Mouse (Mus musculus) embryo, embryonic 10.5 days (tissue): ENCODE data around the gene Krtap4-7.
"Not testable (repeated sequence)": the region's sequence is repeated elsewhere in the genome, so short reads cannot be mapped to it uniquely, and the experiment has no call there.

Source experiments
- DNase-seq: peaks from one replicate; pipeline ENCODE4 v3.0.0-alpha.2; 2015; ENCODE audit warnings: low spot score

Gene Krtap4-7

GRCm38 (mm10) chr11:99643635-99644139 lies at the start of gene Krtap4-7:
Gene Krtap4-7 (minus strand): TSS chr11:99644089.
- not testable (repeated sequence) for DNase-seq

- DNase-seq: no peak
These were observed 46.6 kb upstream of the Krtap4-7 start, which contains the start of gene Gm14190 for GRCm38 (mm10) chr11:99690463-99690862. Gene Gm14190 (minus strand): TSS chr11:99690740.

- not testable (repeated sequence) for DNase-seq
These were observed 41.3 kb upstream of the Krtap4-7 start for GRCm38 (mm10) chr11:99685235-99685634.

DNA sequence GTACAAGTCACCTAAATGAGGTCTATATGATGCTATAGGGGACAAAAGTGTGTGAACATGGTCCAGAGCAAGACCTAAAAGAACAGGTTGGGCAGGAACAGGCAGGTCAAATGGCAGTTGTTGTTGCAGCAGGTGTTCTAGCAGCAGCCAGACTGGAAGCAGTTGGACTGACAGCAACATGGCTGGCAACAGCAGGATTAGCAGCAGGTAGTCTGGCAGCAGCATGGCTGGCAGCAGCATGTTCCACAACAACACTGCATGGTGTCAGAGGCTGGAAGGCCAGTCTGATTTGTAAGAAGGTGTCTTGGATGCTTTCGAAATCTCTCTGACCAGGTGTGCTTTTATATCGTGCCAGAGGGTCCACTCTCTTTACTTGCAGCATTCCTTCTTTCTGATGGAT lies 39.6 kb upstream of the Krtap4-7 start:
- no peak for DNase-seq

GRCm38 (mm10) chr11:99665860-99666259 lies 22.0 kb upstream of the Krtap4-7 start, which contains the start of gene Krtap4-6:
Gene Krtap4-6 (minus strand): TSS chr11:99665960.
- no peak for DNase-seq

DNA sequence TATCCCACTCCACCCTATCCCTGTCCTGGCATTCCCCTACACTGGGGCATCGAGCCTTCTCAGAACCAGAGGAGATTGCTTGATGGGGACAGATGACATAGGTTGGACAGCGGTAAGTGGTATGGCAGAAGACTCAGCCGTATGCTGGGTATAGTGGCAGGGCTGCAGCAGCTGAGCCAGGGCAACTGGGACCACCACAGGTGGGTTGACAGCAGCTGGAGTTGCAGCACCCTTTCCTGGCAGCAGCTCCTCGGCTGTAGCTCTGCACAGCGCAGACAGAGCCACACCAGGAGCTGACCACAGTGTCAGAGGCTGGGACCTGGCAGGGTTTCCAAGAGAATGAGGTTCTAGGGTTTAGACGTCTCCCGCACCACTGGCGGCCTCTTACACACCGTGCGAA lies 18.9 kb upstream of the Krtap4-7 start:
- DNase-seq: no peak

GRCm38 (mm10) chr11:99659256-99659655 lies 15.4 kb upstream of the Krtap4-7 start:
- DNase-seq: no peak

DNA sequence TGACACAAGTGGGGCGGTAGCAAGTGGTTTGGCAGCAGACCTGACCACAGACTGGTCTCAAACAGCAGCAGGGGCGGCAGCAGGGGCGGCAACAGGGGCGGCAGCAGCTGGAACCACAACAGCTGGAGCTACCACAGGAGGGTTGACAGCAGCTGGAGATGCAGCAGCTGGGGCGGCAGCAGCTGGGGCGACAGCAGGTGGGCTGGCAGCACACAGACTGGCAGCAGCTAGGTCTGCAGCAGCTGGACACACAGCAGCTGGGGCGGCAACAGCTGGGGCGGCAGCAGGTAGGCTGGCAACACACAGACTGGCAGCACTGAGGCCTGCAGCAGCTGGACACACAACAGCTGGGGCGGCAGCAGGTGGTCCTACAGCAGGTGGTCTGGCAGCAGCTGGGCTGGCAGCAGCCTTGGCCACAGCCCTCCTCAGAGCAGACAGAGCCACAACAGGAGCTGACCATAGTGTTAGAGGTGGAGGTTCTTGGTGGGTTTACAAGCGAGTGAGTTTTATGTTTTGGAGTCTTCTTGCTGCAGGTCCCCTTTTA lies 14.7 kb upstream of the Krtap4-7 start, which contains the start of gene Gm11563:
Gm11563 (minus strand) TSS at position 494 of the 544 bp plus-strand sequence.
- not testable (repeated sequence) for DNase-seq

DNA sequence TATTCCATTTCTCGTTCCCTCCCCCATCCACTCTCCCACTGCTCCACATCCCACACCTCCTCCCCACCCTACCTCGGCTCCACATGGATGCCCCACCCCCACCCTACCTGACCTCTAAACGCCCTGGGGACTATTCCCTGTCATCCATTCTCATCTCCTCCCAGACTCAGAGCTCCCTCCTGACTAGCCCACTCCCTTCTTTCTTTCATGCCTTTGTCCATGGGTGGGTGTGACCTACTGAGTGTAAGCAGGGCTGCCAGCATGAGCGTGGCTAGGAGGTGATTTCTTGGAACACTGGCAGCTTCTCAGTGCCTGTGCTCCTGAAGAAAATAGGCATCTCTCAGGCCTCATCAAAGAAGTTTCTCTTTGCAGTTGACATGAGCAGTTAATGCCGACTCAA lies 13.2 kb upstream of the Krtap4-7 start:
- no peak for DNase-seq

DNA sequence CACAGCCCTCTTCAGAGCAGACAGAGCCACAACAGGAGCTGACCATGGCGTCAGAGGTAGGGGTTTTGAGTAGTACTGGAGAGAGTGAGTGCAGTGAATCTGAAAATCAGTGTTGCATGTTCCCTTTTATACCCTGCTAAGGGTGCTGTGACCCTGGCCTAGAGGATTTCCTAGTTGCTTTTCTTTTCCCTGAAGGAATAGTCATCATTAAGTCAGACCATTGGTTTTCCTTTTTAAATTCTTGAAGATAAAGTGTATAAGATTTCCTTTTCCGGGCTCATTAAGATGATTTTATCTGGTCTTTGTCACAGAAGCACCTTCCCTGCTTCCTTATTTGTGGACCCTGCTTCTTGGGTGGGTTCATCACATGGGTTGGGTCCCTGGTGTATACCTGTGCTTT lies 6.2 kb upstream of the Krtap4-7 start, which contains the start of gene Gm11555:
Gm11555 (minus strand) TSS at position 101 of the 400 bp plus-strand sequence.
- DNase-seq: no peak

GRCm38 (mm10) chr11:99646444-99646843 lies 2.6 kb upstream of the Krtap4-7 start:
- no peak for DNase-seq

DNA sequence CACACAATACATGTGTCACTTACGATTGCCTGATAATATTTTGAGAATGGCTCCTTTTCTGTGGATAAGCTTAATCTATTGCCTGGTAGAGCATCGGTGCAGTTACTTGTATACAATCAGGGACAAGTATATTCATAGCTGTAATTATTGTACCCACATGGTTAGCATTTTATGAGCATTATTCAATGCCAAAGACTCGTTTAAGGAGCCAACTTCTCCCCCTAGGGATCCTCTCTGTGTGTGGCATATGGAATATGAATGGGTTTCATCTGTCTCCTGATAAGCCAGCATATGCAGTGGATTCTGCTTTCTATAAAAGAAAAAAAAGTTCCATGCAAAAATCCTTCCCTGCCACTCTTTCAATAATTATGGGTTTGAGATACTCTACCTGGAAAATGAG lies 462 bp upstream of the Krtap4-7 start:
- no peak for DNase-seq

DNA sequence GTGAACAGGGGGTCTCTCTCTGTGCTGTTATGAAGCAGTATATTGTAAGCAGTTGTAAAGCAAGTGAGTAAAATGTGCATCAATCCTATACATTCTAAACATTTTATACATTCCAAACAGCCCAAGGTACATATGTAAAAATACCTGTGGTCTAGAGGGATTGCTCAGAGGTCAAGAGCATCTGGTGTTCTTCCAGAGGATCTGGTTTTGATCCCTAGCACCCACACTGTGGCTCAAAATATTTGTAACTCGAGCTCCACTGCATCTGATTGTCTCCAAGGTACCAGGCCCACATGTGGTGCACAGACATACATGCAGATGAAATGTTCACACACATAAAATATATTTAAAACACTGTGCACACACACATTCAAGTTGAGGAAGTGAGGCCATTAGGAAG lies 3.0 kb downstream of the Krtap4-7 start:
- DNase-seq: no peak

DNA sequence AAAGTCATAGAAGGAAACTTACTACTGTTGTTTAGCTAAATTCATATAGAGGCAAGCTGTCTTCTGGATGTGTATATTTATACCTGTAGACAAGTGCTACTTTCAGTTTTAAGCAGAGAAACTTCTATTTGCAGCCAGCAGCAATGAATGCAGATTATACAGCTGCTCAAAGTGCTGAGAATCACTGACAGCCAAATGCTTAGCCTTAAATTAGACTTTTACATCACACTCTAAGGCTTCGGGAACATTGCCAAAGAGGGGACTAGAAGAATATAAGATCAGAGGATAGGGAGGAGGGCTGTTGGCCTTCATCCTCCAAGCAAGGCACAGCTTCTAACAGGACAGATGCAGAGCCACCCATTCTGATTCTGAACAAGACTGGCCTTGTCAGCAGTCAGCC lies 6.8 kb downstream of the Krtap4-7 start:
- DNase-seq: no peak

DNA sequence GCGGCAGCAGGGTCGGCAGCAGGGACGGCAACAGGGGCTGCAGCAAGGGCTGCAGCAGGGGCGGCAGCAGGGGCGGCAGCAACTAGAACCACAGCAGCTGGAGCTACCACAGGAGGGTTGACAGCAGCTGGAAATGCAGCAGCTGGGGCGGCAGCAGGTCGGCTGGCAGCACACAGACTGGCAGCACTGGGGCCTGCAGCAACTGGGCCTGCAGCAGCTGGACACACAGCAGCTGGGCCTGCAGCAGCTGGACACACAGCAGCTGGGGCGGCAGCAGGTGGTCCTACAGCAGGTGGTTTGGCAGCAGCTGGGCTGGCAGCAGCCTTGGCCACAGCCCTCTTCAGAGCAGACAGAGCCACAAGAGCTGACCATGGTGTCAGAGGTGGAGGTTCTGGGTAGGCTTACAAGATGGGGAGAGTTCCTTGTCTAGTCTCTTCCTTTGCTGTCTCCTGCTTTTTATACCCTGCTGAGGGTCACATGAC lies 9.2 kb downstream of the Krtap4-7 start, which contains the start of gene Krtap4-2:
Krtap4-2 (minus strand) TSS at position 432 of the 482 bp plus-strand sequence.
- DNase-seq: no peak

GRCm38 (mm10) chr11:99633293-99633692 lies 10.6 kb downstream of the Krtap4-7 start:
- DNase-seq: no peak

GRCm38 (mm10) chr11:99630890-99631289 lies 13.0 kb downstream of the Krtap4-7 start:
- DNase-seq: no peak

DNA sequence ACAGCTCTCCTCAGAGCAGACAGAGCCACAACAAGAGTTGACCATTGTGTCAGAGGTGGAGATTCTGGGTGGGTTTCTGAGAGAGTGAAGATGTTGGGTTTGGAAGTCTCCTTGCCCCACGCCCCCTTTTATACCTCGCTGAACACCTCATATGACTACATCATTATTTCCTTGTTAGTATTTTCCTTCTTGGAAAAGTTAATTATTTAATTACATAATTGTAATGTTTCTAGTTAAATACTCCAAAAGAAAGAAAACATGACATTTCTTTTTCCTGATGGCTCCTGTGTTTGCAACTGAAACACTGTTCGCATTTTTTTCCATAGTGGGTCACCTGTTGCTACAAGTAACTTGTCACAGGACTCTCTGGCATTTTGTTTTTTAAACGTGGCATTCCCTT lies 15.8 kb downstream of the Krtap4-7 start, which contains the start of gene Krtap4-1:
Krtap4-1 (minus strand) TSS at position 101 of the 400 bp plus-strand sequence.
- DNase-seq: no peak

DNA sequence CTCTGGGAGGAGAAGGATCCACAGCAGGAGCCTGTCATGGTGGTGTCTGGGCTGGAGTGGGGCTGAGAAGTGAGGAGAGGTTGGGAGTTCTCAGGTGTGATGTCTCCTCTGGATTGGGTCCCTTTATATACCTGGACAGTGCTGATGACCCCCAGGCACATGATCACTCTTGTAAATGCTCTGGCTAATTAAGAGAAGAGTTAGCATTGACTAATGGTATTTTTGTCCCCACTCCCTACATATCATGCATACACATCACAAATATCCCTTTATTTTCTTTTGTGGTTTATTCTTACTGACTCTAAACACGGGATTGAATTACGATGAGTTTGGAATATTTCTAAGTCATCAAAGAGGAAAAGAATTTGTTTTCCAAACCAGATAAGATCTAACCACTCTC lies 23.6 kb downstream of the Krtap4-7 start, which contains the start of gene Gm11562:
Gm11562 (minus strand) TSS at position 101 of the 400 bp plus-strand sequence.
- no peak for DNase-seq

DNA sequence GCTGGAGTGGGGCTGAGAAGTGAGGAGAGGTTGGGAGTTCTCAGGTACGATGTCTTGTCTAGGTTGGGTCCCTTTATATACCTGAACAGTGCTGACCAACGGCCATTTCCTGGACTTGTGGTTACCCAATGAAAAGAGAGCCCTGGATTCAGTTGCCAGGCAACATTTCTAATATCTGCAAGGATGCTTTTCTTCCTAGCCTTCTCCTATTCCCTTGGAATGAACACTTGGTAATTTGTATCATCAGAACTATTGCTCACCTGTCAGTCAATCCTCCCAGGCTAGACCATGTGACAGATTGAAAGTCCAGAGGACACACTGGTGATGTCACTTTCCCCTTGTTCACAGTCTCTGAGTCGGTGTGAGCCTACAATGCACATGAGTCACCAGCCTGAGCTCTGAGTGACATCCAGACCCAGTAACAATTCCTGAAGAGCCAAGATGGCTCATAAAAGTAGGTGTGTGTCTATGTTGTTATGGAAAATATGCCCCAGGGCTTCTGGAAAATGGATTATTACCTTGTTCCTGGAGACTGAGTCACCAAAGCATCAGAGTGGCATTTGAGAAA lies 29.0 kb downstream of the Krtap4-7 start, which contains the start of gene Krtap2-4:
Krtap2-4 (minus strand) TSS at position 51 of the 568 bp plus-strand sequence.
- DNase-seq: no peak

- not testable (repeated sequence) for DNase-seq
These were observed 33.8 kb downstream of the Krtap4-7 start, which contains the start of gene Gm11937 for GRCm38 (mm10) chr11:99610089-99610488. Gene Gm11937 (minus strand): TSS chr11:99610189.

DNA sequence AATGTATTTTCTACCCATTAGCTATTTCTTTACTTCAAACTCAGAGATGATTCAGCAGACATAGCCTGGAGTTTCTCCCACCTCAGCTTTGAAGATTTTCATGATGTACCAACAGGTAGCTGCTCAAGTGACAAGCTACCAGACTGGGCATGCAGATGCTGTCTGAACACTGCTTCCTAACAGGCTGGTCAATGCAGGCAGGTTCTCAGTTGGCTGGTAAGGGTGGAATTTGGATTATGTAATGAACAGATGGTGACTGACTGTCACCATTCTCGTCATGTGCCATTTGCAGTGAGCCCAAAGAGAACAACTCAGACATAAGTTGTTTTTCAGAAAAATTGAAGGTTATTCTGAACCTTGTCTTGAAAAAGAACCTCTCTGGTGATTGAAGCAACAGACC lies 34.8 kb downstream of the Krtap4-7 start:
- DNase-seq: no peak

DNA sequence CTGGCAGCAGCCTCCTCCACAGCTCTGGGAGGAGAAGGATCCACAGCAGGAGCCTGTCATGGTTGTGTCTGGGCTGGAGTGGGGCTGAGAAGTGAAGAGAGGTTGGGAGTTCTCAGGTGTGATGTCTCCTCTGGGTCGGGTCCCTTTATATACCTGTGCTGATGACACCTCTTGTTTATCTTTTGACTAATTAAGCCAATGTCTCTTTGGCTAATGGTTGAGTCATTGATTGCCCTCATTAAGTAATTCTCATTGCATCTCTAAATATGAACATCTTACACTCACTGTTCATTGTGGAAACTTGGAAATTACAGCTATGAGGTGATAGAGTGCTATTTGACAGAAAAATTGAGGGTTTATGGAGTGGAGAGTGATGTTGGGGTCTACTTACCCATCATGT lies 40.7 kb downstream of the Krtap4-7 start, which contains the start of gene Gm11938:
Gm11938 (minus strand) TSS at position 101 of the 400 bp plus-strand sequence.
- not testable (repeated sequence) for DNase-seq
